Mouse (Mus musculus) layer of hippocampus, postnatal 10 days (tissue): ENCODE measurements at regions not wholly inside any gene's neighbourhood (a gene's known extent, or its start where the extent isn't known, plus 50 kb on each side); places are given as distances from the start of the nearest gene placed in this dataset.

Experiments used
- DNase-seq, 2 experiments: peaks; one replicate each; pipeline ENCODE4 v3.0.0; 2021; ENCODE audit warnings: low spot score in 2 of 2

DNA sequence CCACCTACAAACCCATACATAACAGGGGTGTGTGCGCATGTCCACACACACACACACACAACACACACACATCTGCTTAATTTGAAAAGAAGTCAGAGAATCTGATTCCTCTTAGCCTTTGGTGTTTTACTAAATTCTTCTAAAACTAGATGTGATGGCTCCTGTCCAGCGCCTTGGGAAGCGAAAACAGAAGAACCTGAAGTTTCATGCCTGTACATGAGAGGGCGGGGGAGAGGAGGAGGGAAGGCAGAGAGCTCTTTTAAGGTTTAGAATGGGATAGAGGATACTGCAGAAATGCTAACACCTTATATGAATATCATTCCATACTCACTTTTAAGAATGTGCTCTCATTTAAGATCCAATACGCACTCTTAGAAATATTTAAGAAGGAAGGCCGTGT lies 64.5 kb upstream of the Fer start:
- DNase-seq: no peak

DNA sequence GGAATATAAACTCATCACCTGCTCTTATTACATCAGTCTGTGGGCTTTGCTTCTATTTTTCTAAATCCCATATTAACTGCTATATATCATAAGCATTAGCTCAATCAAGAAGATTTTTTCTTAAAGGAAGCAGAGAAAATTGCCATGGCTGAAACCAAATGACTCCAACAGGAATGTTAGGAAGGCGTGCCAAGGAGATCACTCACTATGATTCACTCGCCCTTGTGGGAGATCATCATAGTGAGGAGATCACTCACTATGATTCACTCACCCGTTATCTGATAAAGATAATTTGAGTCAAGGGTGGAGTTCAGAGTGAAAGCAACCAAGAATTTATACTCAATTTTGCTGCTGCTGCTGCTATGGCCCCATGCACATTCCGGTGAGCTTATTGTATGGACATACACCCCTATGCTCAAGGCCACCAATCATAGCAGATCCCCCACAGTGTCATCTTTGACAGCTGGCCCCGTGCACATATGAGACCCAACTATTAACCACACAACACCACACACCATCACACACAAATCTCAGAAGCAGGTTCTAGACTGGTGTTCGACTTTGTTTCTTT lies 63.8 kb upstream of the Fer start:
- no peak for DNase-seq

DNA sequence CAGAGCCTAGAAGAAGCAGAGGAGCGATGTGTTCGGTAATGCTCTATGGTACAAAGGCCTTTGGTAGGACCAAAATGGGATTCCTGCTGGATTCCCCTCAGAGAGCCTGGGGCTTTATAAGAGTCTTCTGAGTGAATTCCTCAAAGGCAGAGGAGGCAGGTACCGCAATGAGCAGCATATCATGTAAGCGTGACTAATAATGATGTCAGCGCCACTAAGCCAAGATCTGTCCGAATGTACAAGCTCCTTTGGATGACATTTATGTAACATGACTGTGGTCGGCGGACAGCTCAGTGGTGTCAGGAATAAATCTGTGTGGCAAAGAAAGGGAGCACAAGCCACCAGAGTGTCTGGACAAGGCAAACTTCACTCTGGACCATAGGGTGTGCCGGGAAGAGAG lies 61.5 kb upstream of the Fer start:
- no peak for DNase-seq

DNA sequence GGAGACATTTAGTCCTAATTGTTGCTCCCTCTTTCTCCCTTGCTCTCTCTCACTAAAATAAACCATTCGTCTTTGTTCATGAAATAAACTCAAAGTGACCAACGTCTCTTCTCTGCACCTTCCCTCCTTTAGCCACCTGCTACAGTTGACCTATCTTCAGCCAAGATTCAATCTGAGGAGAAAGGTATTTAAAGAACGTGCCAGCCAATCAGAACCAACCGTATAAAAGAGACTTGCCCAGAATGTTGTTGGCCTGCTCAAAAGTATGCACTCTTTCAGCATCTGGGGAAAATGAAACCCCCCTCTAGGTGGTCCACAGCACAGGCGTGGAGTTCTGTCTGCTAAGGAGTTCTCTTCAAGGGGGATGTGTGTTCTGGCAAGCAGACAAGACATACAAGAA lies 60.0 kb upstream of the Fer start:
- DNase-seq: no peak

DNA sequence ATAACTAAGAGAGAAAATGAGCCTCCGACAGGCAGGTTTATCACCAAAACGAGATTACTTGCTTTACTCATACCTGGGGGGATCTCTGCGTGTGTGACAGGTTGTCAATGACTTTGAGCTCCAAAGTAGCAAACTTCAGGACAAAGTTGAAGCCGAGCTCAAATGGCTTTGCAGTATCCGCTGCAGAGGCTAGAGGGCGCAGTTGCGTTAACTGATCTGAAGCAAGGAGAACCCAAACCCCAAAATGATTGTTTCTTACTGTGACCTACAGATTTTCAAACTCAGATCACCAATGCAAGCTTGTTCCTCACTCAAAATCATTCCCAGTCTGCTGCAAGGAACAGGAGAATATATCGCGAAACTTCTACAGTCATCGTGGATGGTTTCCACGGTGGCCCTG lies 59.3 kb upstream of the Fer start:
- DNase-seq: peak; percentile 78 to 84

DNA sequence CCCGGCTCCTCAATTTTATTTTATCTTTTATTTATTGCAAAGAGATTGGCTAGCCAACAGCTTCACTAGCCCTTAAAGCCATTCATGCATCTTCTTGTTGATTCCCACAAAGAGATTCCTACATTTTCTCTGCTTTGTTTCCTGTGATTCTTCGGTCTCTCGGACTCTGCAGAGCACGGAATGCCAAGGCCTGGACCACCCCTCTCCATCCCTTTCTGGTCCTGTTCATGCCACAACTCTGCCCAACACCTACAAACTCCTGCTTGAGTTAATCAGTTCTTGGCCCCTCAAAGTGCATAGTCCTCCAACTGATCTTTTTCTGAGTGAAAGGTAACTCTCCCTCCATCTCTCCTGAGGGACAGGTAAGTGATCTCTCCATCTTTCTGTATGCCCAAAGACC lies 58.4 kb upstream of the Fer start:
- no peak for DNase-seq

DNA sequence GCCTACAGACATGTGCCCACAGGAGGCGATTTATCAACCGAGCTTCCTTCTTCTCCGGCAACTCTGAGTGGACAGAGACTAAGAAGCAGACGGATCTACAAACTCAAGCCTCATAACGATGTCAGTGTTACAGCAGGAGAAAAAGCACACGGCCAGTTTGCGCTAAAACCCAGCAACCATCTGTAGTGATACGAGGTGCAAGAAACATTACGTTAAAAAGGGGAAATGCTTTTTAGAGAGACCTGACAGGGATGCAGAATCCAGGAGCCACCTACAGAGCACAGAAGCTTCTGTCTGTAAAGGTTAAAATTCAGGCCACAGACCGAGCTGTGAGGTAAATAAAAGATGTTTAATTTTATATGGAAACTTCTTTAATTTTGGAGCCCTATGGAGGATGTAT lies 56.5 kb upstream of the Fer start:
- no peak for DNase-seq

DNA sequence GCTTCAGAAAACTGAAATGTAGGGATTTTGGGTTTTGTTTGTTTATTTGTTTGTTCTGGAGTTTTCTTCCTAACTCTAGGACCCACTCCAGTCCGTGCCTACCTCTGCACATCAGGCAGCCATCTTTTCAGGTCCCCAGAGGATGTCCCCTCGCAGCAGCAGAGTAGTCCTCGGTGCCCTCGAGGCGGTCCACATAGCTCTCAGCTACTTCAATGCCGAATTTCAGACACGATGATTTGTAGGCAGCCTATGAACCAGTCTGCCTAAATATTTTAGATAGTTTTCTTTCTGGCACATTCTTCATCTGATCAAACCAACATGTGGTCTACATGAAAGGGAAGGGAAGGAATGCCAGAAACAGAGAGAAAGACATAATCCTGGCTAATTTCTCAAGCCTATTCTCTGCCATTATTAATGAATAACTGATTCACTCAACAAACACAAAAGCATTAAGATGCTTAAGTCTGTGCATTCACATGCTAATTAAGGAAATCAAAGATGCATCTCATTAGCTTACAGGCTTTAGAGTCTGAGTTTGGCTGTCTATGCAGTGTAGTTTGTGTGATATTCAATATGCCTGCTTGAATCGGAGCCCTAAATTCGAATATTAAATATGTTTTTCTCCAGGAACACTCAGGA lies 55.2 kb upstream of the Fer start:
- DNase-seq: no peak

DNA sequence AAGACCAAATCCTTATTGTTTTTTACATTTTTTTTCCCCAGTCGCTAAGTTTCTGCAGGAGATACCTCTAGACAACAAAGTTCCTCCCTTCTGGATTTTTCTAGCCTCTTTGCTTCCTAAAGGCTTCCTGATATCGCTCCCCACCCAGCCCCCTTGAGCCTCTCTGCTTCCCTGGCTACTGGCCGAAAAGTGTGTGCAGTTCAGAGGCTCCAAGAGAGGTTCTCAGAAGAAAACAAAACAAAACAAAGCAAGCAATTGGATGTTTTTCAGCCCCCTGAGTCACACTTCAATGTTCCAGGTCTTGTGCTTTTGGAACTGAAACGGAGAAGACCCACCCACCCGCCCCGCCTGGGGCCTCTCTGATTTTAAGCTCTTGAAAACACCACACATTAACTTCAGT lies 54.1 kb upstream of the Fer start:
- DNase-seq: no peak

DNA sequence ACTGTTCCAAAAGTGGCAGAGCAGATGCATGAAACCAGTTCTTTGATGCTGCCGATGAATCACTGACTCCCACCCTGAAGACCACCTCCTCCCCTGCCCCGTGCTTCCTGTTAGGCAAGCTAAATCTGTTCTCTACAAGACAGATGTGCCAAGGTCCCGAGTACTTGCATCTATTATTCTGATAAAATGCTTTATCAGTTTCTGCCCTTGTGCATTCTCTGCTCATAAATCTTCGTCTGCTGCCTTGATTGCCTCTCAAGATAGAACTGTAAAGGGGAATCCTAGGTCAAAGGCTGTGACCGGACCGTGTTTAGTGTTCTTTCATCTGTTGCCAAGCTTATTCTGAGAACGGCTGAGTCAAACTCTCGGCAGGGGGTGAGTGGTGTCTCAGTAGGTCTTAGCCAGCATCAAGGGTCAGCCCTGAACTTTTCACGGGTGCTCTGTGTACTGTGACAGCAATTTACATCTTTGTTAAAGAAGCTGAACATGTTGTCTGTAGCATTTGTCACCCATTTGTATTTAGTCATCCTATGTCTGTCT lies 51.5 kb upstream of the Fer start:
- no peak for DNase-seq

DNA sequence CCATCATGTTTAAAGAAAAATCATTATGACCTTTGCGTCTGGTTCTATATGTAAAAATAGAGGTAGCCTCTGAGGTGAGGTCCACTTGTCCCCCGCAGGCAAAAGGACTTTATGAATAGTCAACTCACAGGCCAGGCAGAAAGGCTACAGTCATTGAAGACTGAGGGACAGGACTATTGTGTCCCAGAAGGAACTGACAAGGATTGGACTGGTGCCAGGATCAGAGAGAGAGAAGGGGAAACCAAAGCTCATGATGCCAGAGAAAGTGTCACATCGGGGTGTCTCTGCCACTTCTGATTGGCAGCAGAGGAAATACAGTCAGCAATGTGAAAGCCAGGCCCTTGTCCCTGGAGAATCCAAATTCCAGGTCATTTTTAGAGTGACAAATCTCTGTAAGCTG lies 50.3 kb upstream of the Fer start:
- DNase-seq: no peak
